Mouse (Mus musculus): ENCODE measurements around the gene Actr2.
"Not testable (repeated sequence)": the region's sequence is repeated elsewhere in the genome, so short reads cannot be mapped to it uniquely, and the experiment has no call there.

The Actr2 gene

GRCm38 (mm10) chr11:20136314-20136713 lies 23.6 kb upstream of the Actr2 start:
- H3K27me3 ChIP-seq (ENCODE audit: control insufficient read depth, insufficient read depth, low read length, poor library complexity, severe bottlenecking) = no peaks in the 10 kb centered on the region
- H3K36me3 ChIP-seq (ENCODE audit: control insufficient read depth, insufficient read depth, low read length, poor library complexity, severe bottlenecking) = no peaks in the 10 kb centered on the region
- no peak for DNase-seq (ENCODE audit: low read depth, low spot score)

DNA sequence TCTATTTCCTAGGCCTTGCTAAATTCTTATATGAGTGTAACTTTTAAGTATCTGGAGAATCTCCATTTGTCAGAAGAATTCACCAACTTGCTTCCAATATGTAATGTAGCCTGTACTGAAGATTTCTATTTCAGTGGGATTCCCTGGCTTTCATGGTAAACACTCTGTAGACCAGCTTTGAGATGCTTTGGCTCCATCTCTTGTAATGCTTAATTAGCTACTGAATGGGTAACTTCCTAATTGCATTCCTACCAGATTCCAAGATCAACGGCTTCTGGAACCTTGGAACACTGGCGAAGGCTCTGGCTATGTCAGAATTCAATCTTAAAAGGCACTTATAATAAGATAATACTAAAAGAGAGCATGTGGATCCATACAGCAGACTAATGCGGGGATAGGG lies 22.2 kb upstream of the Actr2 start:
- H3K36me3 ChIP-seq (ENCODE audit: control insufficient read depth, insufficient read depth, low read length, poor library complexity, severe bottlenecking); DNase-seq (ENCODE audit: low read depth, low spot score); H3K27me3 ChIP-seq (ENCODE audit: control insufficient read depth, insufficient read depth, low read length, poor library complexity, severe bottlenecking): not testable (repeated sequence)

- no peaks in the 10 kb centered on the region for H3K27me3 ChIP-seq (ENCODE audit: control insufficient read depth, insufficient read depth, low read length, poor library complexity, severe bottlenecking)
- DNase-seq (ENCODE audit: low read depth, low spot score) = no peak
These were observed 21.0 kb upstream of the Actr2 start for GRCm38 (mm10) chr11:20133721-20134120.

DNA sequence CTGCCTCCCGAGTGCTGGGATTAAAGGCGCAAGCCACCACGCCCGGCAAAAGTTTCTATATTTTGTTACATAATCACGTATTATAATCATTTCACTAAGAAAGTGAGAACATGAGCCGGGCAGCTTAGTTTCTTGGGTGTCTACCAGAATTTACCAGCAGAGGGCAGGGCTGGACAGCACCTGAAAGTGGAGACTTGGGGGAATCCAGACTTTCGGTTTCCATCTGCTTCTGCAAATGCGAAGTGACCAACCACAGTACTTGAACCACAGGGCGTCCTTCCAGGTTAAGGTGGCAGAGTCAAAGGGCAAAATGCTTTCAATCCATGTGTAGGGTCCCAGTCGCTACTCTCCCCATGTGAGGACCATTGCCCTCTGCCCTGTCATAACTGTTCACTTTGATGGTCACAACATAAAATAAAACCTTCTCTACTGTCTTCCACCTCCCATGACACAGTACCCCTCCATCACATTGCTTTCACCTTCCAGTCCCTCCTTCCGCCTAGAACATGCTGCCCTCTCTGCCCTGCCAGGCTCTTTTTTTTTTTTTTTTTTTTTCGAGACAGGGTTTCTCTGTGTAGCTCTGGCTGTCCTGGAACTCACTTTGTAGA lies 20.3 kb upstream of the Actr2 start:
- Histone ChIP-seq H3K27me3 (ENCODE audit: control insufficient read depth, insufficient read depth, low read length, poor library complexity, severe bottlenecking) (no peaks in the 10 kb centered on the region), H3K36me3 (ENCODE audit: control insufficient read depth, insufficient read depth, low read length, poor library complexity, severe bottlenecking) (no peaks in the 10 kb centered on the region)
- peak; percentile 91 for DNase-seq (ENCODE audit: low read depth, low spot score)

More at GRCm38 (mm10) chr11:20133721-20134120, 21.0 kb upstream of the Actr2 start:
- H3K36me3 ChIP-seq (ENCODE audit: control insufficient read depth, insufficient read depth, low read length, poor library complexity, severe bottlenecking) = no peaks in the 10 kb centered on the region

DNA sequence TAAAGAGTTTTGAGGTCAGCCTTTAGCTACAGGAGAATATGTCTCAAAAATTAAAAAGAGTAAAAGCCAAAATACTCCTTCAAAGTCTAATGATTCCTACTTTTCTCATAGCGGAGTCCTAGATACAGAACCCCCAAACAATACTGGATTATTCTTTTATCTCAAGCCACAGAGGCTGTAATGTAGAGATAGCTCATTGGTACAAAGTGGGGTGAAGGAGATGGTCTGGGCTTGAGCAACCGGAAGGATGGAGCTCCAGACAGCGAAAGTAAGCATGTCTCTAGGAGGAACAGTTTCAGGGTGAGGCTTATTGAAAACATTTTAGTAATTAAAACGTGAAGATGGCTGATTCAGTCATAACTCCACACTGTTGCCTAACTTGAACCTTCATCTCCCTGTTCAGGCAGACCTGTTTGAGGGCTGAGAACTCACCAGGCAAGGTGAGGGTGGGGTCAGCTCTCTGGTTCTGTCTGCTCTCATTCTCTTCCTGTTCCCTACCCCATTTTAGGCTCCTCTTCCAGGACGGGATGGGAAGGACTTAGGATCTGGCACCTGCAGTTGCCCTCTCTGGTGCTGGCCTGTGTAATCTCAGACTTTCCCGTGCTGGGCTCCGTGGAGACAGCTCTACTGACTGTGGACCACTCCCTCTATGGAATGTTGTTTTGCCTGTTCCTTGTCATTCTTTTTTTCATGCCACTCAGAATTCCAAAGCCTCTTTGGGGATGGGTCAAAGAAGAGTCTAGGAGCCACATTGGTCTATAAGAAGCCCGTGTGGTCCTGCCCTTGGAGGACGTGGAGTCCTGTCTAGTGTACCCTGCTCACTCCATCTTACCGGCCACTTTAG lies 14.2 kb upstream of the Actr2 start:
- Histone ChIP-seq H3K27me3 (ENCODE audit: control insufficient read depth, insufficient read depth, low read length, poor library complexity, severe bottlenecking) (no peaks in the 10 kb centered on the region), H3K36me3 (ENCODE audit: control insufficient read depth, insufficient read depth, low read length, poor library complexity, severe bottlenecking) (no peaks in the 10 kb centered on the region)
- no peak for DNase-seq (ENCODE audit: low read depth, low spot score)

- Histone ChIP-seq H3K36me3 (ENCODE audit: control insufficient read depth, insufficient read depth, low read length, poor library complexity, severe bottlenecking) (no peaks in the 10 kb centered on the region), H3K27me3 (ENCODE audit: control insufficient read depth, insufficient read depth, low read length, poor library complexity, severe bottlenecking) (no peaks in the 10 kb centered on the region)
- no peak for DNase-seq (ENCODE audit: low read depth, low spot score)
These were observed 12.7 kb upstream of the Actr2 start for GRCm38 (mm10) chr11:20125423-20125822.

GRCm38 (mm10) chr11:20116701-20117100 lies 4.0 kb upstream of the Actr2 start:
- no peaks in the 10 kb centered on the region for H3K27me3 ChIP-seq (ENCODE audit: control insufficient read depth, insufficient read depth, low read length, poor library complexity, severe bottlenecking)
- DNase-seq (ENCODE audit: low read depth, low spot score) = no peak
- no peaks in the 10 kb centered on the region for H3K36me3 ChIP-seq (ENCODE audit: control insufficient read depth, insufficient read depth, low read length, poor library complexity, severe bottlenecking)

DNA sequence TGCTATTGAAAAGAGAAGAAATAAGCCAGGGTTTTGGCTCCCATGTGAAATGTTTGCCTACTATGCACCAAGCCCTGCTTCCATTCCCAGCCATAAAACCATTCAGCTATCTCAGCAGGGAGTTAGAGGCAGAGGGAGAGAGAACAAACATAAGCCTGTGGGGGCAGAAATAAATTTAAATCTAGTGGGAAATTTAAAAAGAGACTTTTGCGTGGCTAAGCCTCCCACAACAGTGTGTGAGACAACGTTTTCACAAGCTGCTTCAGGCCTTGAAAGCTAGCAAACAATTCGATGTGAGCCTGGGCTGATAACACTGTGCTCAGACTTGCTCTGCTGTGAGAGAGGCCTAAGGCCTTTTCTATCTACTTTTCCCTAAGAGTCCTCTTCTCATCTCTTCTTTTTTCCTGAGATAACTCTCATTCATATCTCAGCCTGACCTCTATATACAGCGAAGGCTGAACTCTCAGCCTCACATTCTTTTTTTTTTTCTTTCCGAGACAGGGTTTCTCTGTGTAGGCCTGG lies 3.4 kb upstream of the Actr2 start:
- no peaks in the 10 kb centered on the region for H3K27me3 ChIP-seq (ENCODE audit: control insufficient read depth, insufficient read depth, low read length, poor library complexity, severe bottlenecking)
- no peak for DNase-seq (ENCODE audit: low read depth, low spot score)
- H3K36me3 ChIP-seq (ENCODE audit: control insufficient read depth, insufficient read depth, low read length, poor library complexity, severe bottlenecking) = no peaks in the 10 kb centered on the region

GRCm38 (mm10) chr11:20112006-20112740 lies 540 bp downstream of the Actr2 start:
- Histone ChIP-seq H3K36me3 (ENCODE audit: control insufficient read depth, insufficient read depth, low read length, poor library complexity, severe bottlenecking) (0 out of 2 replicates have a peak, but pooled peaks cover 2% of the 10 kb centered on the region), H3K27me3 (ENCODE audit: control insufficient read depth, insufficient read depth, low read length, poor library complexity, severe bottlenecking) (no peaks in the 10 kb centered on the region)
- DNase-seq (ENCODE audit: low read depth, low spot score) = peak; percentile 95

DNA sequence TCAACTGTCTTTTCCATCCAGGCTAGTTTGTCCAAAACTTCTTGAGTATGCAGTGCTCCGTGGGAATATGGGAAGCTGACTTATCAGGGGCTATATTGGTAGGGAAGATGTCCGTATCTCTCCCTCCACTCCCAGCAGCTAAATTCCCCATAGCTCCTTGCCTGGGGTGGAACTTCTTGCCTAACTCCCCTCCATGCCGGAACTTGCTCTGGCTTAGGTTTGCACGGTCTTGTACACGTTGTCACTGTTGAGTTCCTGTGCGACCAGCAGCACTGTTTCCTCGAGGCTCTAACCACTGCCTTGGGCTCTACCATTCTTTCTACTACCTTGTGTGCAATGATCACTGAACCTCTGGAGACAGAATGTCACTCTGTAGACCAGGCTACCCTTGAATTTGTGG lies 4.6 kb downstream of the Actr2 start:
- no peak for DNase-seq (ENCODE audit: low read depth, low spot score)

DNA sequence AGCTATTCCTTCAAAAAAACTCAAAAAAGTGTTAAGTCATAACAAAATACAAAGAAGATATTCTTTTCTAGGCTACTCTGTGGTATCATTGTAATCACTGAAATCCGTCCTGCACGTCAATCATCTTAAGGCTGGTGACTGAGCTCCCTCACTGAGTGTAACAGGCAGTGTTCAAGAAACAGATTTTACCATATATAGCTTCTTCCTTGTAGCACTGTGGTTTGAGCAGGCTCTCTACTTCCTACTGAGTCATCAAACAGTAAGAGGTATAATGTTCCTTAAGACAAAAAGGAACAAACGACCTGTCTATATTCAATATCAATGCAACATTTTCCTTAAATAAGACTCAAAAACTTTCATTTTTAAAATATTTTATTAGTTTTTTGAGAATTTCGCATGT lies 5.0 kb downstream of the Actr2 start:
- H3K36me3 ChIP-seq (ENCODE audit: control insufficient read depth, insufficient read depth, low read length, poor library complexity, severe bottlenecking) = 0 out of 2 replicates have a peak, but pooled peaks cover 2% of the 10 kb centered on the region
- no peaks in the 10 kb centered on the region for H3K27me3 ChIP-seq (ENCODE audit: control insufficient read depth, insufficient read depth, low read length, poor library complexity, severe bottlenecking)
- peak; percentile 41 for DNase-seq (ENCODE audit: low read depth, low spot score)

More for the DNA sequence above, 4.6 kb downstream of the Actr2 start:
- H3K27me3 ChIP-seq (ENCODE audit: control insufficient read depth, insufficient read depth, low read length, poor library complexity, severe bottlenecking) = no peaks in the 10 kb centered on the region
- H3K36me3 ChIP-seq (ENCODE audit: control insufficient read depth, insufficient read depth, low read length, poor library complexity, severe bottlenecking) = 0 out of 2 replicates have a peak, but pooled peaks cover 2% of the 10 kb centered on the region

GRCm38 (mm10) chr11:20106946-20107345 lies 5.8 kb downstream of the Actr2 start:
- no peak for DNase-seq (ENCODE audit: low read depth, low spot score)
- 0 out of 2 replicates have a peak, but pooled peaks cover 2% of the 10 kb centered on the region for H3K36me3 ChIP-seq (ENCODE audit: control insufficient read depth, insufficient read depth, low read length, poor library complexity, severe bottlenecking)

GRCm38 (mm10) chr11:20103949-20104348 lies 8.8 kb downstream of the Actr2 start:
- H3K36me3 ChIP-seq (ENCODE audit: control insufficient read depth, insufficient read depth, low read length, poor library complexity, severe bottlenecking) = 0 out of 2 replicates have a peak, but pooled peaks cover 5% of the 10 kb centered on the region
- no peak for DNase-seq (ENCODE audit: low read depth, low spot score)

More at GRCm38 (mm10) chr11:20106946-20107345, 5.8 kb downstream of the Actr2 start:
- H3K27me3 ChIP-seq (ENCODE audit: control insufficient read depth, insufficient read depth, low read length, poor library complexity, severe bottlenecking) = no peaks in the 10 kb centered on the region

DNA sequence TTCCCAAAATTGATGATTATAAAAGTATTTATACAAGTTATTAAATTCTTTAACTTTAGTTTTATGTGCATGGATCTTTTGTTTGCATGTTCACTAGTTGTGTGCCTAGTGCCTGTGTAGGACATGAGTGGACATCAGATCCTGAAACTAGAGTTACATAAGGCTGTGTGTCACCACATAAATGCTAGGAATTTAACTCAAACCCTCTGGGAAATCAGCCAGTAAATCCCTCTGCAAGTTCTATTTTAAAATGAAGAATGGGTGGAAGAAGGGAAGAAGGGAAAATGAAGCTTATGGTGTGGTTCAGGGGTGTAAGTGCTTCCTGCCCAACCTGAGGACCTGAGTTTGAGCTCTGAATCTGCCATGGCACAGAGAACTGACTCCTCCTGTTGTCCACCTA lies 26.4 kb downstream of the Actr2 start:
- Histone ChIP-seq H3K36me3 (ENCODE audit: control insufficient read depth, insufficient read depth, low read length, poor library complexity, severe bottlenecking) (peaks cover 16% of the 10 kb centered on the region), H3K27me3 (ENCODE audit: control insufficient read depth, insufficient read depth, low read length, poor library complexity, severe bottlenecking) (no peaks in the 10 kb centered on the region)
- DNase-seq (ENCODE audit: low read depth, low spot score) = no peak

More at GRCm38 (mm10) chr11:20103949-20104348, 8.8 kb downstream of the Actr2 start:
- no peaks in the 10 kb centered on the region for H3K27me3 ChIP-seq (ENCODE audit: control insufficient read depth, insufficient read depth, low read length, poor library complexity, severe bottlenecking)

Measured in splenic B cell, adult 2 months (primary cell).